Mouse (Mus musculus) lung, embryonic 14.5 days (tissue): Measurements from ENCODE around the gene Usp8. TPM values are rescaled to one million over a fixed set of nuclear protein-coding genes. Genes with fewer than 3 reads are reported as not detected.

Experiments
- ATAC-seq: fragments of 200-750 bp; cut with Nextera tagmentation; 2 replicates; pipeline ENCODE4 v1.8.0; 2017; ENCODE audit warnings: mild to moderate bottlenecking, moderate TSS enrichment, moderate library complexity; ENCODE audit not compliant: insufficient read depth
- DNase-seq: peaks from one replicate; pipeline ENCODE4 v3.0.0-alpha.2; 2015
- H3K27ac ChIP-seq: fragments of 300-500 bp; sonication (generic); 2 replicates; pipeline ENCODE4 v1.5.1; 2014; ENCODE audit warnings: low read depth, mild to moderate bottlenecking, moderate library complexity
- H3K27me3 ChIP-seq: fragments of 300-500 bp; sonication (generic); 2 replicates; pipeline ENCODE4 v1.6.1; 2014; ENCODE audit warnings: low read length, control low read depth; ENCODE audit not compliant: insufficient read depth
- H3K36me3 ChIP-seq: fragments of 300-500 bp; sonication (generic); 2 replicates; pipeline ENCODE4 v1.6.1; 2014; ENCODE audit warnings: control low read depth; ENCODE audit not compliant: insufficient read depth
- H3K4me1 ChIP-seq: fragments of 300-500 bp; sonication (generic); 2 replicates; pipeline ENCODE4 v1.6.1; 2014; ENCODE audit warnings: antibody characterized with exemption, control low read depth; ENCODE audit not compliant: insufficient read depth
- H3K4me2 ChIP-seq: fragments of 300-500 bp; sonication (generic); 2 replicates; pipeline ENCODE4 v1.6.1; 2014; ENCODE audit warnings: mild to moderate bottlenecking
- H3K4me3 ChIP-seq: fragments of 300-500 bp; sonication (generic); 2 replicates; pipeline ENCODE4 v1.5.1; 2014; ENCODE audit warnings: low read depth, low read length
- H3K9ac ChIP-seq: fragments of 300-500 bp; sonication (generic); 2 replicates; pipeline ENCODE4 v1.6.1; 2014
- H3K9me3 ChIP-seq: fragments of 300-500 bp; sonication (generic); 2 replicates; pipeline ENCODE4 v1.6.1; 2016; ENCODE audit warnings: low read depth, low read length, control low read depth
- CTCF ChIP-seq: IDR thresholded peaks from 2 replicates; pipeline ENCODE4 v1.5.1; 2016; ENCODE audit warnings: antibody characterized with exemption, low read depth
- WGBS: fragments of 180-500 bp; shearing (Covaris S2); extraction: QIAGEN DNeasy Blood & Tissue Kit; methylation state at CpG from one replicate; pipeline ENCODE4 v1.1.7; 2014; 5-methylcytosine and 5-hydroxymethylcytosine counted together
- polyA plus RNA-seq: library from polyadenylated mRNA; unstranded; fragments of >200 nt; fragmentation: Nextera tagmentation; extraction: Ambion mirVana; gene quantifications from 2 replicates; pipeline ENCODE4 v1.2.1, GENCODE M21; 2014

The Usp8 gene
- polyA plus RNA-seq, 1 experiment from 2014 or later, result 43.8 TPM

- peak; percentile 63 for TF ChIP-seq CTCF
- Histone ChIP-seq H3K4me3 (no peak overlapping the region), H3K9me3 (no peaks in the 10 kb centered on the region), H3K27me3 (no peaks in the 10 kb centered on the region), H3K36me3 (no peaks in the 10 kb centered on the region), H3K27ac (no peak overlapping the region), H3K9ac (no peak overlapping the region), H3K4me1 (no peaks in the 10 kb centered on the region), H3K4me2 (no peak overlapping the region)
- ATAC-seq, result peak; percentile 62
- WGBS, result 70% methylated on average over 3 of the region's 3 CpGs
- peak; percentile 89 for DNase-seq
These were observed 75.3 kb downstream of the Usp8 start for GRCm38 (mm10) chr2:126782433-126782832.

DNA sequence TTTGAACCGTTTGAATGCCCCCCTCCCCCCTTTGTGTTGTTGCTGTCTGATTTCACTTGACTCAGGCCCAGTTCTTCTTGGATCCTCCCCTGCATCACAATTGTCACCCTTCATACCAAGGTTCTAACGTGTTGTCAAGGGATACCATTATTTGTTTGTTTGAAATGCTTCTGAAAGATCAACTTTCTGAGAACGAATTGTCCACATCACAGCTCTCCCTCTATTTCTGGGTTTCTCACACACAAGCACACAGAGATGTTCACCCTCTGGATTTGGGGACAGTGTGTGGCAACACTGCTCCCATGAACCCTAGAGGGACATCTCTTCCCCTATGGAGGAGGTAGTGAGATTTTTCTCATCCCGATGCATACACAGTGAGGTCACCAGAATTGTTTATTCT lies 76.2 kb downstream of the Usp8 start, which contains the start of gene Usp50:
Gene Usp50 (minus strand): TSS at position 101 of the 400 bp plus-strand sequence.
- H3K9ac ChIP-seq, result no peak within 1 kb of the TSS
- H3K27me3 ChIP-seq, result no peaks in the 10 kb centered on the region
- no peak within 1 kb of the TSS for H3K4me3 ChIP-seq
- no peak for TF ChIP-seq CTCF
- no peaks in the 10 kb centered on the region for H3K36me3 ChIP-seq
- ATAC-seq (no peak), DNase-seq (no peak)
- H3K4me2 ChIP-seq, result no peak within 1 kb of the TSS
- no peaks in the 10 kb centered on the region for H3K9me3 ChIP-seq
- no peak within 1 kb of the TSS for H3K27ac ChIP-seq
- WGBS, result 61% methylated on average over 4 of the region's 4 CpGs
- no peaks in the 10 kb centered on the region for H3K4me1 ChIP-seq

GRCm38 (mm10) chr2:126787721-126788342 lies 80.7 kb downstream of the Usp8 start:
- Histone ChIP-seq H3K4me3 (no peak overlapping the region), H3K27ac (peak overlapping the region; percentile 58), H3K9me3 (no peaks in the 10 kb centered on the region), H3K4me2 (no peak overlapping the region), H3K4me1 (no peaks in the 10 kb centered on the region), H3K27me3 (no peaks in the 10 kb centered on the region), H3K36me3 (peaks cover 27% of the 10 kb centered on the region), H3K9ac (no peak overlapping the region)
- DNase-seq, result peak; percentile 53
- TF ChIP-seq CTCF, result no peak
- ATAC-seq, result peak; percentile 77
- WGBS, result 34% methylated on average over 9 of the region's 9 CpGs

- no peak overlapping the region for H3K4me3 ChIP-seq
- no peak for ATAC-seq
- no peak overlapping the region for H3K27ac ChIP-seq
- 74% methylated on average over 5 of the region's 5 CpGs for WGBS
- no peak for DNase-seq
- no peak for TF ChIP-seq CTCF
- H3K36me3 ChIP-seq, result peaks cover 57% of the 10 kb centered on the region
- no peak overlapping the region for H3K9ac ChIP-seq
- H3K4me1 ChIP-seq, result no peaks in the 10 kb centered on the region
- H3K9me3 ChIP-seq, result no peaks in the 10 kb centered on the region
- H3K27me3 ChIP-seq, result no peaks in the 10 kb centered on the region
- H3K4me2 ChIP-seq, result no peak overlapping the region
These were observed 85.5 kb downstream of the Usp8 start for GRCm38 (mm10) chr2:126792611-126793010.

DNA sequence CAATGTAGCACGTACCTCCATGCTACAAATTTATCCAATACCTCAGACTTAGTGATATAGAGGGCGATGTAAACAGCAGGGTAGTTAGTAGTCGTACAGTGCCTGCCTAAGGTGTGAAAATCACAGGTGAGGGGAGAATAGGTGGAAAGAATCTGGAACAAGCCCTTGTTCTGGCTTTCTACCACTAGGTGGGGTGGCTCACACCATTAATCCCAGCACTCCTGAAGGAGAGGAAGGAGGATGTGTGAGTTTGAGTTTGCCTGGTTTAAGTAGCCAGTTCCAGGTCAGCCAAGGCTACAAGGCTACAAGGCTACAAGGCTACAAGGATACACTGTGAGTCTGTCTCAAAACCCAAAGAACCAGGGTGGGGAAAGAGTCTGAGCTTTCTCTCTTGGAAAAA lies 88.6 kb downstream of the Usp8 start:
- Histone ChIP-seq H3K9ac (no peak overlapping the region), H3K36me3 (peaks cover 65% of the 10 kb centered on the region), H3K4me2 (no peak overlapping the region), H3K9me3 (no peaks in the 10 kb centered on the region), H3K27me3 (no peaks in the 10 kb centered on the region), H3K4me3 (no peak overlapping the region), H3K27ac (no peak overlapping the region), H3K4me1 (no peaks in the 10 kb centered on the region)
- no peak for ATAC-seq
- TF ChIP-seq CTCF, result peak; percentile 54
- WGBS, result 78% methylated on average over 3 of the region's 3 CpGs
- DNase-seq, result peak; percentile 13

- Histone ChIP-seq H3K9ac (no peak overlapping the region), H3K36me3 (peaks cover 61% of the 10 kb centered on the region), H3K4me1 (no peaks in the 10 kb centered on the region), H3K4me2 (no peak overlapping the region), H3K4me3 (no peak overlapping the region), H3K9me3 (no peaks in the 10 kb centered on the region), H3K27me3 (no peaks in the 10 kb centered on the region), H3K27ac (no peak overlapping the region)
- DNase-seq, result peak; percentile 27
- 79% methylated on average over 5 of the region's 5 CpGs for WGBS
- TF ChIP-seq CTCF, result no peak
- no peak for ATAC-seq
These were observed 91.3 kb downstream of the Usp8 start for GRCm38 (mm10) chr2:126798455-126798854.

GRCm38 (mm10) chr2:126801980-126802379 lies 94.9 kb downstream of the Usp8 start:
- Histone ChIP-seq H3K4me2 (no peak overlapping the region), H3K27ac (no peak overlapping the region), H3K4me1 (no peaks in the 10 kb centered on the region), H3K27me3 (no peaks in the 10 kb centered on the region), H3K4me3 (no peak overlapping the region), H3K9ac (no peak overlapping the region), H3K9me3 (no peaks in the 10 kb centered on the region), H3K36me3 (peaks cover 65% of the 10 kb centered on the region)
- no peak for TF ChIP-seq CTCF
- no peak for DNase-seq
- ATAC-seq, result no peak
- 87% methylated on average over 3 of the region's 3 CpGs for WGBS

Other genes starting within 250 kb of the Usp8 start
- gene Atp8b4, start 206.7 kb upstream of the Usp8 start, polyA plus RNA-seq, result 0.39 and 0.50 TPM in 2 replicates
- gene Slc27a2, start 154.9 kb upstream of the Usp8 start, polyA plus RNA-seq, result 1.3 TPM in 2 replicates
- 1.4 and 2.1 TPM in 2 replicates for gene Hdc, start 88.0 kb upstream of the Usp8 start, polyA plus RNA-seq
- gene Gabpb1, start 31.0 kb upstream of the Usp8 start, polyA plus RNA-seq, result 66.3 and 68.3 TPM in 2 replicates
- gene Usp50, start 76.1 kb downstream of the Usp8 start, polyA plus RNA-seq, result 3.6 and 4.1 TPM in 2 replicates
- 48.0 and 50.8 TPM in 2 replicates for gene Trpm7, start 168.9 kb downstream of the Usp8 start, polyA plus RNA-seq
- gene Sppl2a, start 225.9 kb downstream of the Usp8 start, polyA plus RNA-seq, result 42.7 and 46.0 TPM in 2 replicates